Mouse (Mus musculus): ENCODE results near the gene Cep112.

DNA sequence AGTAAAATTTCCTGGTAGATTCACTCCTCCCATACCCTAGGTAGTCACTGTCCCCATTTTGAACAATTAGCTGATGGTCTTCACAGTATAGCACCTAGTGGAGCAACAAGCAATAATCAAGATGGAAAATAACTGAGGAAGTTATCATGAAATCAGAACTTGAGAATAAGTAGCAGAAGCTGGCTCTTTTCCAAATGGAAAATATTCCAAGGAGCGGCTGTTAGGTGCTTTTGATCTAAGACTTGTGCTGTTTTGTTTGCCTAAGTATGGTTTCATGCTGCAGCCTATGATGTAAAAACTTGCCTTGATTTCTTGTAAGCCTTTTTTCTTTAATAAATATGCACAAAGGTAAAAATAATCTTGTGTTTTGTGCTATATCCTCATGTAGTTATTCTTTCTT is 107.9 kb downstream of the Cep112 start:
- TF ChIP-seq CTCF (IDR thresholded peaks at IDR 0.05; ENCODE audit: control insufficient read depth, insufficient read depth, insufficient read length) (no peak), USF1 (IDR thresholded peaks at IDR 0.05; ENCODE audit: low read depth) (no peak), MYOD1 (IDR thresholded peaks at IDR 0.05; ENCODE audit: control insufficient read depth, insufficient read length, low read depth) (no peak), MAX (IDR thresholded peaks at IDR 0.05) (no peak), MYOG (IDR thresholded peaks at IDR 0.05; ENCODE audit: control insufficient read depth, extremely low read depth, insufficient read length) (no peak), FOSL1 (IDR thresholded peaks at IDR 0.05; ENCODE audit: insufficient read depth, low read length, poor library complexity, severe bottlenecking) (no peak), CEBPB (IDR thresholded peaks at IDR 0.05; ENCODE audit: low read depth) (no peak)
